Mouse (Mus musculus): ENCODE results near the gene Mprip. TPM values are rescaled to one million over a fixed set of nuclear protein-coding genes. Genes with fewer than 3 reads are reported as not detected.

The Mprip gene
- 51.4 and 61.7 TPM in 2 replicates for total RNA-seq (2023)

DNA sequence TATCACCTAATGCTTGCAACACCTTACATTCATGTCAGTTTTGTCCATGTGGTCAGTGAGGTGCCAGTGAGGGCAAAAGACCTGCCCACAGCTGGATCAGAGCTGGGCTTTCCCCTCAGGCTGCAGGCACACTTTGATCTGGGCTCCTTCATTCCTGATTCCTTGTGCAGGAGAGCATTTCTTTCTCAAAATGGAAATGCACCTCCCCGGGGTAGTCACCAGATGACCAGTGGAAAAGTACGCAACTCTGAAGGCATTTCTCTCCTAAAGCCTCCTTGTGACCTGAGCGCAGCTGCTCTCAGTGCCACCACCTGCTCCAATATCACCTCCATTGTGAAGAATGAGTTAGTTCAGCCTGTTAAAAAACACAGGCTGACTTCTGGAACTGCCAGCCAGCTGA is at the start of gene Mprip:
Gene Mprip (plus strand): TSS at position 301 of the 400 bp plus-strand sequence.

DNA sequence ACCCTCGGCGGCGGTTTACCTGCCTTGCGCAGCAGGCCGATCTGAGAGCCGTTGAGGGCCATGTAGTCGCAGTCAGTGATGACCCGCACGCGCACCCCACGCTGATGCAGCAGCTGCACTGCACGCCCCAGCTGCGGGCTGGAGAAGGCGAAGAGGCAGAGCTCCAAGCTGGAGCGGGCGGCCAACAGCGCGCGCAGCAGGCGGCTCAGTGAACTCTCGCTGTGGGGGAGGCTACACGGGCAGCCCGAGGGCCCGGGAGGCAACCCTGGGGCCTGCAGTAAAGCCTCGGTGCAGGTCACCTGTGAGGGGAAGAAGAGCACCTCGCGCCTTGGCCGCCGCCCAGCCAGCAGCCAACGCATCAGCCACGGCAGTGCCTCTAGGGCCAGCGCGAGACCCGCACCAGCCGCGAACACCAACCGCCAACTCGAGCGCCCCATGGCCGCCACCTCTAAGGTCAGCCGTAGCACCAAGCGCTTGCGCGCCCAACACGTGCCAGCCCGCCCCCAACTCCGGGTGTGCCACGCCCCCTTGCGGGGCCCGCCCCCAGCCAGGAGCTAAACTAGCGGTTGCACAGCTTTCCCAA is 126.2 kb downstream of the Mprip start, which contains the start of gene Pld6:
Gene Pld6 (minus strand): TSS at position 447 of the 583 bp plus-strand sequence.

GRCm38 (mm10) chr11:59809670-59810474 is 148.8 kb downstream of the Mprip start, which contains the start of gene Flcn:
Gene Flcn, minus strand, starts transcription at chr11:59810016.

Other genes with a start within 250 kb of the Mprip start
- 0.77 and 1.1 TPM in 2 replicates for gene Jmjd4, start 211.3 kb upstream of the Mprip start, total RNA-seq (2023)
- gene Snap47, start 210.1 kb upstream of the Mprip start, total RNA-seq (2023) = 1.9 and 3.1 TPM in 2 replicates
- gene Zfp867, start 188.8 kb upstream of the Mprip start, total RNA-seq (2023) = 0.22 and 0.29 TPM in 2 replicates
- gene Zkscan17, start 134.6 kb upstream of the Mprip start, total RNA-seq (2023) = 8.4 and 9.8 TPM in 2 replicates
- 522 and 613 TPM in 2 replicates for gene Nlrp3, start 119.7 kb upstream of the Mprip start, total RNA-seq (2023)
- gene Olfr222, start 85.1 kb upstream of the Mprip start, total RNA-seq (2023) = not detected in 2 replicates
- not detected in 2 replicates for gene Olfr223, start 68.0 kb upstream of the Mprip start, total RNA-seq (2023)
- 0.35 TPM in 1 of 2 replicates, not detected in the other for gene Pld6, start 126.3 kb downstream of the Mprip start, total RNA-seq (2023)
- 66.4 and 86.1 TPM in 2 replicates for gene Flcn, start 148.7 kb downstream of the Mprip start, total RNA-seq (2023)
- gene Nt5m, start 178.1 kb downstream of the Mprip start, total RNA-seq (2023) = 5.9 and 6.6 TPM in 2 replicates
- 57.4 and 66.2 TPM in 2 replicates for gene Cops3, start 178.5 kb downstream of the Mprip start, total RNA-seq (2023)